Mouse (Mus musculus): ENCODE data around the gene Gm8764. TPM values are rescaled to one million over a fixed set of nuclear protein-coding genes. Genes with fewer than 3 reads are reported as not detected.
"Not testable (repeated sequence)": the region's sequence is repeated elsewhere in the genome, so short reads cannot be mapped to it uniquely, and the experiment has no call there.

The Gm8764 gene
- not detected in 2 replicates for polyA plus RNA-seq (2015; fragmentation: Nextera tagmentation; extraction: Ambion mirVana)

DNA sequence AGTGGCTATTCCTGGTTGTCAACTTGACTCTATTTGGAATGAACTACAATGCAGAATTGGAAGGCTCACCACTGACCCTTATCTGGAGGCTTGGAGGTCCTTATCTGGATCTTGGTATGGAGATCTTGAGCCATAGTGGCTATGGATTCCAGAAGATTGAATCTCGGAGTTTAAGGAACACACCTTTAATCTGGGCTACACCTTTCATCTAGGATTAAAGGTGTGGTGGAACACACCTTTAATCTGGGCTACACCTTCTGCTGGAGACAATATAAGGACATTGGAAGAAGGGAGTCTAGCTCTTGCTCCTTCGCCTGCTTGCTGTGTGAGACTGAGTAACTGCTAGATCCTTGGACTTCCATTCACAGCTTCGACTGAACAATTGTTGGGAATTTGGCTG lies at the start of gene Gm8764:
Gm8764 (plus strand) TSS at position 301 of the 400 bp plus-strand sequence.
- not testable (repeated sequence) for ATAC-seq; H3K9ac ChIP-seq (replicated peaks; ENCODE audit: low read depth, low read length); H3K4me3 ChIP-seq (replicated peaks; ENCODE audit: low read length); H3K4me1 ChIP-seq (replicated peaks; ENCODE audit: control insufficient read depth, insufficient read depth, low read length); H3K9me3 ChIP-seq (ENCODE audit: control insufficient read depth, low read length); H3K4me2 ChIP-seq (ENCODE audit: low read length); H3K27me3 ChIP-seq (replicated peaks; ENCODE audit: control insufficient read depth, insufficient read depth, low read length); H3K27ac ChIP-seq (ENCODE audit: low read length); H3K36me3 ChIP-seq (ENCODE audit: control insufficient read depth, insufficient read depth)
- WGBS = no CpG with 5 or more reads among the region's 3 CpGs

DNA sequence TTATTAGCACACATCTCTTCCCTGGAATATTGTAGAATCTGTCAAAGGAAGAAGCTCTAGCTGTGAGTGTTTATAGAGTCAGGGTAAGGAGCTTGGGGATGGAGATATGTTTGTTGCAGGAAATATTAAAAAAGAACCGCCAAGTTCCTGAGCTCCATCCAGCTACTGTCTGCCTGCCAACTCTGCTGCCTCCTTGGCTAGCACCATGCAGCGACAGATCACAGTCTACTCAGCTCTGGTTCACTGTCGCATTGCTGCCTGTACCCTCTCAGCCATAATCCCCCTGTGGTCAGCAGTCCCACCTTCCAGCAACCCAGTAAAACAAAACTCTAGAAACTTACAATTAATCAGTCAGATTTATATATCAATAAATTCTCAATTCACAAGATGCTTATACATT lies 49.8 kb upstream of the Gm8764 start:
- Histone ChIP-seq H3K27ac (ENCODE audit: low read length) (no peak overlapping the region), H3K27me3 (replicated peaks; ENCODE audit: control insufficient read depth, insufficient read depth, low read length) (no peaks in the 10 kb centered on the region), H3K9ac (replicated peaks; ENCODE audit: low read depth, low read length) (no peak overlapping the region), H3K36me3 (ENCODE audit: control insufficient read depth, insufficient read depth) (no peaks in the 10 kb centered on the region), H3K9me3 (ENCODE audit: control insufficient read depth, low read length) (no peaks in the 10 kb centered on the region), H3K4me1 (replicated peaks; ENCODE audit: control insufficient read depth, insufficient read depth, low read length) (no peaks in the 10 kb centered on the region), H3K4me3 (replicated peaks; ENCODE audit: low read length) (no peak overlapping the region), H3K4me2 (ENCODE audit: low read length) (no peak overlapping the region)
- 69% methylated on average over 3 of the region's 3 CpGs for WGBS
- 0 out of 2 replicates have a peak, but pooled peaks have one; percentile 28 for ATAC-seq

DNA sequence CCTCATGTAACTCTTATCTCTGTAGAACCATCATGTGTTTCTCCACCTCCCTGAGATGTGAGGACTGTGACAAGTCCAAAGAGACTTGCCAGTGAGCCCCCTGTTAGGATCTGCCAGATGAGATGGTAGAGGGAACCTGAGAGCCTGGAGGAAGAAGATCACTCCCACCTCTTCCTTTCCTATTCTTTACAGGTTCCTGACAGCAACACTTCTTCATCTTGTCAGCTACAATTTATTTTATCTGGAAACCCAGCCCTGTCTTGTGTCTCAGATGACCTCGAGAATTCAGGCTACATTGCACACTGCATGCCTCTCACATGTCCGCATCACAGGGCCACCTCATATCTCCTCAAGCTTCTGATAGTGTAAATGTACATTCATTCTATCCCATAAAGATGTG lies 41.5 kb upstream of the Gm8764 start:
- Histone ChIP-seq H3K27ac (ENCODE audit: low read length) (no peak overlapping the region), H3K9ac (replicated peaks; ENCODE audit: low read depth, low read length) (no peak overlapping the region), H3K27me3 (replicated peaks; ENCODE audit: control insufficient read depth, insufficient read depth, low read length) (no peaks in the 10 kb centered on the region), H3K9me3 (ENCODE audit: control insufficient read depth, low read length) (no peaks in the 10 kb centered on the region), H3K4me3 (replicated peaks; ENCODE audit: low read length) (no peak overlapping the region), H3K4me2 (ENCODE audit: low read length) (no peak overlapping the region), H3K36me3 (ENCODE audit: control insufficient read depth, insufficient read depth) (no peaks in the 10 kb centered on the region), H3K4me1 (replicated peaks; ENCODE audit: control insufficient read depth, insufficient read depth, low read length) (no peaks in the 10 kb centered on the region)
- no peak for ATAC-seq
- WGBS = 89% methylated on average over 2 of the region's 2 CpGs

DNA sequence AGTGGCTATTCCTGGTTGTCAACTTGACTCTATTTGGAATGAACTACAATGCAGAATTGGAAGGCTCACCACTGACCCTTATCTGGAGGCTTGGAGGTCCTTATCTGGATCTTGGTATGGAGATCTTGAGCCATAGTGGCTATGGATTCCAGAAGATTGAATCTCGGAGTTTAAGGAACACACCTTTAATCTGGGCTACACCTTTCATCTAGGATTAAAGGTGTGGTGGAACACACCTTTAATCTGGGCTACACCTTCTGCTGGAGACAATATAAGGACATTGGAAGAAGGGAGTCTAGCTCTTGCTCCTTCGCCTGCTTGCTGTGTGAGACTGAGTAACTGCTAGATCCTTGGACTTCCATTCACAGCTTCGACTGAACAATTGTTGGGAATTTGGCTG lies 17.1 kb upstream of the Gm8764 start, which contains the start of gene Gm21293:
Gm21293 (plus strand) TSS at position 301 of the 400 bp plus-strand sequence.
- no CpG with 5 or more reads among the region's 3 CpGs for WGBS

DNA sequence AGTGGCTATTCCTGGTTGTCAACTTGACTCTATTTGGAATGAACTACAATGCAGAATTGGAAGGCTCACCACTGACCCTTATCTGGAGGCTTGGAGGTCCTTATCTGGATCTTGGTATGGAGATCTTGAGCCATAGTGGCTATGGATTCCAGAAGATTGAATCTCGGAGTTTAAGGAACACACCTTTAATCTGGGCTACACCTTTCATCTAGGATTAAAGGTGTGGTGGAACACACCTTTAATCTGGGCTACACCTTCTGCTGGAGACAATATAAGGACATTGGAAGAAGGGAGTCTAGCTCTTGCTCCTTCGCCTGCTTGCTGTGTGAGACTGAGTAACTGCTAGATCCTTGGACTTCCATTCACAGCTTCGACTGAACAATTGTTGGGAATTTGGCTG lies 8.6 kb upstream of the Gm8764 start, which contains the start of gene Gm6763:
Gm6763 (plus strand) TSS at position 301 of the 400 bp plus-strand sequence.
- WGBS = no CpG with 5 or more reads among the region's 3 CpGs
- H3K36me3 ChIP-seq (ENCODE audit: control insufficient read depth, insufficient read depth); H3K9me3 ChIP-seq (ENCODE audit: control insufficient read depth, low read length); H3K4me2 ChIP-seq (ENCODE audit: low read length); H3K9ac ChIP-seq (replicated peaks; ENCODE audit: low read depth, low read length); H3K27ac ChIP-seq (ENCODE audit: low read length); ATAC-seq; H3K27me3 ChIP-seq (replicated peaks; ENCODE audit: control insufficient read depth, insufficient read depth, low read length); H3K4me1 ChIP-seq (replicated peaks; ENCODE audit: control insufficient read depth, insufficient read depth, low read length); H3K4me3 ChIP-seq (replicated peaks; ENCODE audit: low read length): not testable (repeated sequence)

More for the DNA sequence above, 17.1 kb upstream of the Gm8764 start, which contains the start of gene Gm21293:
- not testable (repeated sequence) for H3K27me3 ChIP-seq (replicated peaks; ENCODE audit: control insufficient read depth, insufficient read depth, low read length); H3K27ac ChIP-seq (ENCODE audit: low read length); H3K4me3 ChIP-seq (replicated peaks; ENCODE audit: low read length); H3K9me3 ChIP-seq (ENCODE audit: control insufficient read depth, low read length); H3K36me3 ChIP-seq (ENCODE audit: control insufficient read depth, insufficient read depth); H3K9ac ChIP-seq (replicated peaks; ENCODE audit: low read depth, low read length); ATAC-seq; H3K4me1 ChIP-seq (replicated peaks; ENCODE audit: control insufficient read depth, insufficient read depth, low read length); H3K4me2 ChIP-seq (ENCODE audit: low read length)

DNA sequence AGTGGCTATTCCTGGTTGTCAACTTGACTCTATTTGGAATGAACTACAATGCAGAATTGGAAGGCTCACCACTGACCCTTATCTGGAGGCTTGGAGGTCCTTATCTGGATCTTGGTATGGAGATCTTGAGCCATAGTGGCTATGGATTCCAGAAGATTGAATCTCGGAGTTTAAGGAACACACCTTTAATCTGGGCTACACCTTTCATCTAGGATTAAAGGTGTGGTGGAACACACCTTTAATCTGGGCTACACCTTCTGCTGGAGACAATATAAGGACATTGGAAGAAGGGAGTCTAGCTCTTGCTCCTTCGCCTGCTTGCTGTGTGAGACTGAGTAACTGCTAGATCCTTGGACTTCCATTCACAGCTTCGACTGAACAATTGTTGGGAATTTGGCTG lies 8.4 kb downstream of the Gm8764 start, which contains the start of gene Gm21304:
Gm21304 (plus strand) TSS at position 301 of the 400 bp plus-strand sequence.
- H3K27me3 ChIP-seq (replicated peaks; ENCODE audit: control insufficient read depth, insufficient read depth, low read length); H3K9ac ChIP-seq (replicated peaks; ENCODE audit: low read depth, low read length); H3K9me3 ChIP-seq (ENCODE audit: control insufficient read depth, low read length); H3K36me3 ChIP-seq (ENCODE audit: control insufficient read depth, insufficient read depth); H3K4me1 ChIP-seq (replicated peaks; ENCODE audit: control insufficient read depth, insufficient read depth, low read length); H3K4me3 ChIP-seq (replicated peaks; ENCODE audit: low read length); H3K27ac ChIP-seq (ENCODE audit: low read length); H3K4me2 ChIP-seq (ENCODE audit: low read length); ATAC-seq: not testable (repeated sequence)
- WGBS = no CpG with 5 or more reads among the region's 3 CpGs

DNA sequence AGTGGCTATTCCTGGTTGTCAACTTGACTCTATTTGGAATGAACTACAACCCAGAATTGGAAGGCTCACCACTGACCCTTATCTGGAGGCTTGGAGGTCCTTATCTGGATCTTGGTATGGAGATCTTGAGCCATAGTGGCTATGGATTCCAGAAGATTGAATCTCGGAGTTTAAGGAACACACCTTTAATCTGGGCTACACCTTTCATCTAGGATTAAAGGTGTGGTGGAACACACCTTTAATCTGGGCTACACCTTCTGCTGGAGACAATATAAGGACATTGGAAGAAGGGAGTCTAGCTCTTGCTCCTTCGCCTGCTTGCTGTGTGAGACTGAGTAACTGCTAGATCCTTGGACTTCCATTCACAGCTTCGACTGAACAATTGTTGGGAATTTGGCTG lies 16.9 kb downstream of the Gm8764 start, which contains the start of gene Gm21312:
Gm21312 (plus strand) TSS at position 301 of the 400 bp plus-strand sequence.
- not testable (repeated sequence) for H3K9ac ChIP-seq (replicated peaks; ENCODE audit: low read depth, low read length); H3K4me2 ChIP-seq (ENCODE audit: low read length); H3K9me3 ChIP-seq (ENCODE audit: control insufficient read depth, low read length); H3K36me3 ChIP-seq (ENCODE audit: control insufficient read depth, insufficient read depth); H3K27ac ChIP-seq (ENCODE audit: low read length); H3K27me3 ChIP-seq (replicated peaks; ENCODE audit: control insufficient read depth, insufficient read depth, low read length); H3K4me3 ChIP-seq (replicated peaks; ENCODE audit: low read length); H3K4me1 ChIP-seq (replicated peaks; ENCODE audit: control insufficient read depth, insufficient read depth, low read length); ATAC-seq
- WGBS = no CpG with 5 or more reads among the region's 3 CpGs

DNA sequence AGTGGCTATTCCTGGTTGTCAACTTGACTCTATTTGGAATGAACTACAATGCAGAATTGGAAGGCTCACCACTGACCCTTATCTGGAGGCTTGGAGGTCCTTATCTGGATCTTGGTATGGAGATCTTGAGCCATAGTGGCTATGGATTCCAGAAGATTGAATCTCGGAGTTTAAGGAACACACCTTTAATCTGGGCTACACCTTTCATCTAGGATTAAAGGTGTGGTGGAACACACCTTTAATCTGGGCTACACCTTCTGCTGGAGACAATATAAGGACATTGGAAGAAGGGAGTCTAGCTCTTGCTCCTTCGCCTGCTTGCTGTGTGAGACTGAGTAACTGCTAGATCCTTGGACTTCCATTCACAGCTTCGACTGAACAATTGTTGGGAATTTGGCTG lies 25.4 kb downstream of the Gm8764 start, which contains the start of gene Gm20765:
Gm20765 (plus strand) TSS at position 301 of the 400 bp plus-strand sequence.
- H3K4me2 ChIP-seq (ENCODE audit: low read length); H3K27me3 ChIP-seq (replicated peaks; ENCODE audit: control insufficient read depth, insufficient read depth, low read length); H3K9me3 ChIP-seq (ENCODE audit: control insufficient read depth, low read length); H3K27ac ChIP-seq (ENCODE audit: low read length); ATAC-seq; H3K9ac ChIP-seq (replicated peaks; ENCODE audit: low read depth, low read length); H3K4me1 ChIP-seq (replicated peaks; ENCODE audit: control insufficient read depth, insufficient read depth, low read length); H3K4me3 ChIP-seq (replicated peaks; ENCODE audit: low read length); H3K36me3 ChIP-seq (ENCODE audit: control insufficient read depth, insufficient read depth): not testable (repeated sequence)
- no CpG with 5 or more reads among the region's 3 CpGs for WGBS

DNA sequence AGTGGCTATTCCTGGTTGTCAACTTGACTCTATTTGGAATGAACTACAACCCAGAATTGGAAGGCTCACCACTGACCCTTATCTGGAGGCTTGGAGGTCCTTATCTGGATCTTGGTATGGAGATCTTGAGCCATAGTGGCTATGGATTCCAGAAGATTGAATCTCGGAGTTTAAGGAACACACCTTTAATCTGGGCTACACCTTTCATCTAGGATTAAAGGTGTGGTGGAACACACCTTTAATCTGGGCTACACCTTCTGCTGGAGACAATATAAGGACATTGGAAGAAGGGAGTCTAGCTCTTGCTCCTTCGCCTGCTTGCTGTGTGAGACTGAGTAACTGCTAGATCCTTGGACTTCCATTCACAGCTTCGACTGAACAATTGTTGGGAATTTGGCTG lies 33.9 kb downstream of the Gm8764 start, which contains the start of gene Gm4340:
Gm4340 (plus strand) TSS at position 301 of the 400 bp plus-strand sequence.
- H3K4me3 ChIP-seq (replicated peaks; ENCODE audit: low read length) = not testable (repeated sequence)
- WGBS = no CpG with 5 or more reads among the region's 3 CpGs

DNA sequence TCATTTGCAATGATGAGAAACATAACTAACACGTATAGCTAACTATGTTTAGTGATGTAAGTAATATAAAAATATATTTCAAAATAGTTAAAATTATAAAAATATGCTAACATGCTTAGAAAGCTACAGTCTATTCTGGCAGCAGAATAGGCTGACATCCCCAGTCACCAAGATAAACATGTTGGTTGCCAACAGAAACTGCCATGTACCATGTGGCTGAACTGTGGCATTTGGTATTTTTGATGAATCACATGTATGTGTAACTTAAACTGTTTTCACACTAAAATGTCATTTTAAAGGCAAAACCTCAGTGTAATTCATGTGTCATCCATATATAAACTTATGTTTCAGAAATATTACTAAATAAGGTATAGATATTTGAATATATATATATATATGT lies 49.8 kb downstream of the Gm8764 start:
- ATAC-seq = peak; percentile 84
- Histone ChIP-seq H3K9ac (replicated peaks; ENCODE audit: low read depth, low read length) (no peak overlapping the region), H3K27me3 (replicated peaks; ENCODE audit: control insufficient read depth, insufficient read depth, low read length) (no peaks in the 10 kb centered on the region), H3K27ac (ENCODE audit: low read length) (no peak overlapping the region), H3K36me3 (ENCODE audit: control insufficient read depth, insufficient read depth) (no peaks in the 10 kb centered on the region), H3K4me3 (replicated peaks; ENCODE audit: low read length) (no peak overlapping the region), H3K4me1 (replicated peaks; ENCODE audit: control insufficient read depth, insufficient read depth, low read length) (no peaks in the 10 kb centered on the region; the same call in 1 of the 2 replicates), H3K4me2 (ENCODE audit: low read length) (no peak overlapping the region), H3K9me3 (ENCODE audit: control insufficient read depth, low read length) (no peaks in the 10 kb centered on the region)
- 68% methylated on average over 1 of the region's 1 CpGs for WGBS

More for the DNA sequence above, 33.9 kb downstream of the Gm8764 start, which contains the start of gene Gm4340:
- H3K4me2 ChIP-seq (ENCODE audit: low read length); H3K27ac ChIP-seq (ENCODE audit: low read length); H3K9me3 ChIP-seq (ENCODE audit: control insufficient read depth, low read length); H3K36me3 ChIP-seq (ENCODE audit: control insufficient read depth, insufficient read depth); H3K27me3 ChIP-seq (replicated peaks; ENCODE audit: control insufficient read depth, insufficient read depth, low read length); H3K4me1 ChIP-seq (replicated peaks; ENCODE audit: control insufficient read depth, insufficient read depth, low read length); ATAC-seq; H3K9ac ChIP-seq (replicated peaks; ENCODE audit: low read depth, low read length): not testable (repeated sequence)

Measured in forebrain, embryonic 16.5 days (tissue).